Mouse (Mus musculus) right cerebral cortex, adult 2 months (tissue): Measurements from ENCODE around the gene Kbtbd8.

Experiments used
- DNase-seq, 2 experiments: peaks; one replicate each; pipeline ENCODE4 v3.0.0; 2021 to 2022; ENCODE audit warnings: low spot score in 2 of 2

Gene Kbtbd8

DNA sequence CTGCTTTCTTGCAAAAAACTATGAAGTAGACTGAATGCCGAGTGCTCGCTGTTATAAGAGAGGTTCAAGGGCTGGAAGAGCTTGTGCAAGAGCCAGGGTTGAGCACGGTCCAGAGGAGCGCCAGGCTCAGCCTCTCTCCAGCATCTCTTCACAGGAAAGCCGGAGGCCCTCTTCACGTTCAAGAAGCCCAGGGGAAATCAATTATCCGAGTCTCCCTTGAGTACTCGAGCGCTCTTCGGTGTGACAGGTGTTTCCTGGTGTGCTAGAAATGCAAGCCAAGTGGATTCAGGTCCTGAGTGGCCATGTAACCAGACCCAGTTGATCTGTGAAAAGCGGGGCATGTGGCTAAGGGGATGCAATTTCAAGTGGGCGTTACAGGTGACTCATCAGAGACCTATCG, at the start of gene Kbtbd8:
TSS of gene Kbtbd8 (plus strand) at position 295 of the 400 bp plus-strand sequence.
- DNase-seq, result peak in 1 of 2 experiments; percentile 15

DNA sequence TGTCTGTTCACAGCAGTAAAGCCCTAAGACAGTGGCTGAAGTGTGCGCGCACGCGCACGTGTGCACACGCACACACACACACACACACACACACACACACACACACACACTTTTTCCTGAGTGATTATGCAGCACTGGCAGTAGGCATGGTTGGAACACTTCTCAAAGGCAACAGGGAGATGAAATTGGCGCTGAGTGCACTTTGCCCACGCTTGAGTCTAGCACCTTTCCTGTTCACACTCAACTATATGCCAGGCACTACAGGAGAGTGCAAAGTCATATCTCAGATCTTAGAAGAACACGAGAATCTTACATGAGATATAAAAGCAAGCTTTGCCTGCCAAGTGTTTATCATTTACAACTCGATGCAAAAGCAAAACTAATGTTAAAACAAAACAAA, 47.3 kb upstream of the Kbtbd8 start:
- DNase-seq, result peak; percentile 6 to 9

DNA sequence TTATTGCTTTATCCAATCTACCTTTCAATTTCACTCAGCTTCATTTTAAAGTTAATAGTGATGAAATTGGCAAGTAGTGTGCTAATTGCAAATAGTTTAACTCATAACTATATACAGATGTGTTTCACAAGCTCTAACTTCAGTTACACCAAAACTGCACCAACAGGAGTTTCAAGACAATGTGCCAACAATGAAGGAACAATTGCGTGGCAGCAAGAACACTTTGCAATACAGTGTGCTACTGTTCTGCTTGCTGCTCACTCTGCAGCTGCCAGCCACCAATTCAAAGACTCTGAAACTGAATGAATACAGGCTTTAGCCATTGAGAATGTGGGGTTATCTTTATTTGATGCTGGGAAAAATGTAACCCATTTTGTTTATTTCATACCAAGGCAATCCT, 31.8 kb upstream of the Kbtbd8 start:
- no peak for DNase-seq

DNA sequence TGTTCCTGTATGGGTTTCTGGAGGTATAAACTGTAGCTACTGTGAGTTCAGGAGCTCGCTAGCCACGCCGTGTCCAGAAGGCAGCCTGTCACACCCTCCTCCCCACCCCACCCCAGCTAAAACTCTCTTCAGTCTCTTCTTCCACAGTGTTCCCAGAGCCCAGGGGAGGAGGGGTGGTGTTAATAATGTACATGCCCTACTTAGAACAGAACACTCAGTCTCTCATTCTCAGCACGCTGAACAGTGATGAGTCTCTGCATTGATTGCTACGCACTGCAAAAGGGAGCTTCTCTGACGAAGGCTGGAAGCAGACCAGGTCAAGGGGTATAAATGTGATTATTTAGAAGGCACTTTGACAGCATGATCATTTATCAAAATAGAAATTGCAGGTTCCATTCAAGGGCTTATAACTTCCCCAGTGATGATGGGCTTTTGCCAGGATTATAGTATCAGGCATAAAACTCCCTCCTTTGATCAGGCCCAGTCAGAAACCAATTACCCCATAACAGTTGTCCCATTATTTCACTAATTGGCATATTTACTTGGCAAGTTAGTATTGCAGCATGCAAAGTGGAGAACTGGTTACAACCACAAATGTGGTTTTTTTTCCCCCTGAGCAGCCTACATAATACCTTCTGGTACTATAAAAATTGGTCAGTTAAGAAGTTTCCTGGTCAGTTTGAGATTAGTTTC, 29.7 kb upstream of the Kbtbd8 start:
- peak; percentile 6 to 10 for DNase-seq

DNA sequence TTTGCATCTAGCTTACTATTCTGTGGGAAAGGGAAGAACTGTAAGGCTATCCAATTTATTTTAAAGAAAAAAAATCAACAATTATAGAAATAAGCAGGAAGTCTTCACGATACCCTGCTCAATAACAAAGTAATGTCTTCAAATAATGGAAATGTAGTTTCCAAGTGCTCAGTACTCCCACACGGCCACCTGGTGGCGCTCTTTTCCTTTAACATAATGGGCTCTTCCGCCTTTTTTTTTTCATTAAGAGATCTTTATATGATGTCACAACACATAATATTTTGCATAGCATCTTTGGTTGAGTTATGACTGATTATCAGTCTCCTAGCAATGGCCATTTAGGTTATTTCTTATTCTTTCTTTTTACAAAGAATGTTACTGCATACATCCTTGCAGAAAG, 29.0 kb upstream of the Kbtbd8 start:
- peak in 1 of 2 experiments; percentile 12 for DNase-seq

DNA sequence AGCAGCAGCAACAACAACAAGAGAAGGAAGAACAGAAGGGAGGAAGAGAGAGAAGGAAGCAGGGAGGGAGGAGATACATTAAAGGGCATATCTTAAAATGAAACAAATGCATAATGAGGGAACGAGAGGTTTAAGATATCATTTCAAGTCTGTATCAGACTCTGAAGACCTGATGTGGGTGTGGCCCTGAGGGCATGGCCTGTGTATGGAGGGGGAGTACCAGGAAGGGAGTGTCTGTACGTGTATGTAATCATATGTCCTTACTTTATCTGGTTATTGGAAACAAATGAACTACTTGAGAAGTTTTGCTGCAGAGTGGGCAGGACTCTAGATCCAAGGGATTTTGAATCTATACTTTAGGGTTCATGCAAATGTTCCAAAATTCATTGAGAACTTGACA, 22.3 kb upstream of the Kbtbd8 start:
- no peak for DNase-seq

DNA sequence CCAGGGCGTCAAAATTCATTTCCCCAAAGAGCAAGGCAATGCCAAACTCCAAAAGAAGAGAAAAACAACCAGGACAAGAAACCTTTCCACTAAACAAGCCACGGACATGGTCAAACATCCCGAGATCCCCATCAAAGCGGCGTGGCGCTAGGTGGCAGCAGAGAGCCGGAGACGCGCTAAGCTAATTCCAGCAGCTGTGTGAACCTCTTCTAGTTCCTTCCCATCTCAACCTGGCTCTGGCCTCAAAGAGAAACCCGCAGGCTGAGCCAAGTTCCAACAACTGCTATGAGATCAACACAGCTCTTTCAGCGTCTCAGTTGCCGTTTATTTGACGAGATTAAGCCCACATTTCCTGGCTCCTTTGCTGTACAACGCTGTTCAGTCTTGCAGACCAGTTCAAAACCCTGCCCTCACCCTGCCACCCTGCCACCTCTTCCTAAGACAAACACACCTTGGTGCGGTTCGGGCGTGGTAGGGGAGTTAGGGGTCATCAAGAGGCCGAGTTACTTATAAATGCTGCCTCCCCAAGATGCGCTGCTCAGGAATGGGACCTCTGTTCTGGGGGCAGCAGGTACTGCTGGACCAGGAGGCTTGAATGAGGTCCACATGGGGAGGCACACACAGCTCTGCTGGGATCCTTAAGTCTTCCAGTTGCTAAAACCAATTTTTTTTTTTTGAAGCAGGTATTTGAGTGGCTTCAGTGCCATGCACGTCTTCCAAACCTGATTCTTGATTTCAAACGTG, 18.5 kb upstream of the Kbtbd8 start:
- DNase-seq, result peak; percentile 87 to 95

DNA sequence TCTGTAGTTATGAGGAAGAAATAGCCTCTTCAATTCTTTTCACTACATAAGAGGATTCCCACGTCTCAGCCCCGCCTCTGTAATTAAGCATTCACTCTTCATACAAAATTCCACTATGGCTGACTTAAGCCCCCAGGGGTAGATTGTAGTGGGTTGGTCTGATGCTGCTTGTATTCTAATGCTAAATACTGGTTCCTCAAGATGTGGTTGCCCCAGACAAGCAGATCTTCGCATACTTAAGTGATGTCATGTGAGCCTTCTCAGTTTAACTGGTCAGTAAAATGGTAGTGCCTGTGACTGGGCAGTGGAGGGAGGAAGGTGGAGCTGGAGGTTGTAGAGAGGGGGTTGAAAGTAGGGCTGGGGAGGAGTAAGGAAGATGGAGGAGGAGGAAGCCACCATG, 13.3 kb upstream of the Kbtbd8 start:
- no peak for DNase-seq

DNA sequence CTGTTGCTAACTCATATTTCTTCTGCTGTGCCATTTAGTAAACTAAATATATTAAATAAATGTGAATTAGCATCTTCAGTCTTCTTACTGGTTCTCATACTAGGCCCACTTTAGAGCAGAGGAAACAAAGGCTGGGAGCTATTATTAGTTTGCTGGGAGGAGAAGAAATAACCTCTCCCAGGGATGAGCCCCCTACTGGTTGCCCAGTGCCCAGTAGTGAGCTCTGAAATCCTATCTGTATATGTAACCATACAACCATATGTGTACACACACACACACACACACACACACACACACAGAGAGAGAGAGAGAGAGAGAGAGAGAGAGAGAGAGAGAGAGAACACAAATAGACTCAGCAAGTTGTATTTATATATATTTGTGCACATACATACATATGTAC, 8.6 kb upstream of the Kbtbd8 start:
- DNase-seq, result no peak

DNA sequence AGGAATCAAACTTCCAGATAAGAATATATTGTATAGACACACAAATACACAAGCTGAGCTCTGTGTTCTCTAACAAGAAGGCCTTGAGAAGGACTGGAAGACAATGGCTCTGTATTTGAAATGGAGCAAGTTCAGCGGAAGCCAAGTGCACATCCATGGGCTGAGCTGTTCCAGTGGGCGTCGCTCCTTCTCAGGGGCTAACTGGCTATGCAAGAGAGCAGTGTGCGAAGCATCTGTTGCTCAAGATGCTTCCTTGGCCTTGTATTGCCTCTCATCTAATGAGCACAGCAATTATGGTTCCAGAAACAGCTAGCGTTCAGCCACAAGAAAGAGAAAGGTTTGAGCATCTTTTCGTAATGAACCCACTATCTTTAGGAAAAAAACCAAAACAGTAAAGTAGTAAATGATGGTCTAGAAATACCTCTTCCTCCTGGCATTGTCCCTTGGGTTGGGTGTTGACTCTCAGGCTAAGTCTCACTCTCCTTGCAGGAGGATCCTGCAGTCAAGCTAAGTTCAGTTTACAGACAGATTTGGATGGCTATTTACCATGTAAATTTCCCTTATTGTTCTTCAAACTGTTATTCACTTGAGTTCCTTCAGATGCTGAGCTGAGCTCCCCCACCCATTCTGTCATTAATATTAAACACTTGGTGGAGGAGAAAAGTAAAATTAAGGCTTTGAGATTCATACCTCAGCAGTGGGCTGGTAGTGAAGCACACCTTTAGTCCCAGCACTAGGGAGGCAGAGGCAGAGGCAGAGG, 7.2 kb upstream of the Kbtbd8 start:
- no peak for DNase-seq

DNA sequence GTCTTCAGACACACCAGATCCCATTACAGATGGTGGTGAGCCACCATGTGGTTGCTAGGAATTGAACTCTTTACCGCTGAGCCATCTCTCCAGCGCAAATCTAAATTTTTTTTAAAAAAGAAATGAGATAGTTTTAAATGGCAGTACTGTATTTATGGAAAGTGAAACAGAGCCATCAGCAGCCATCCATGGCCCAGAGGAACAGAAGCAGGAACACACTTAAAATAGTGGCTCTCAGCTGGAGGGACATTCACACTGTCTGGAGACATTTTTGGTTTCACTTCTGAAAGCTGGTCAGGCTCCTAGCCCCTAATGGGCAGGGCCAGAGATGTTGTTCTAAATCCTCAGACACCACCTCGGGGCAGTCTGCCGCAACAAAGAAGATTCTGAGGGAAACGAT, 5.0 kb upstream of the Kbtbd8 start:
- no peak for DNase-seq

DNA sequence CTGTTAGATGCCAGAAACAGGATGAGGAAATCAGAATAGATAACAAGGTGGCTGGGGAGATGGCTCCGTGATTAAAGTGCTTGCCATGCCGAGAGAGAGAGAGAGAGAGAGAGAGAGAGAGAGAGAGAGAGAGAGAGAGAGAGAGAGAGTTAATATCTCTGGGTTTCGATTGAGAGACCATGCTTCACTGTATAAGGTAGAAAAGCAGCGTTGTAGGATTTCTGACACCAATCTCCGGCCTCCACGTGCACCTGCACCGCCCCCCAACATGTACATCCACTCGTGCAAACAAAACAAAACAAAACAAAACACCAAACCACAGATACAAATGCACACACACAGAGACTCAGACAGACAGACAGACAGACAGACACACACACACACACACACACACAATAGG, 527 bp upstream of the Kbtbd8 start:
- no peak for DNase-seq

DNA sequence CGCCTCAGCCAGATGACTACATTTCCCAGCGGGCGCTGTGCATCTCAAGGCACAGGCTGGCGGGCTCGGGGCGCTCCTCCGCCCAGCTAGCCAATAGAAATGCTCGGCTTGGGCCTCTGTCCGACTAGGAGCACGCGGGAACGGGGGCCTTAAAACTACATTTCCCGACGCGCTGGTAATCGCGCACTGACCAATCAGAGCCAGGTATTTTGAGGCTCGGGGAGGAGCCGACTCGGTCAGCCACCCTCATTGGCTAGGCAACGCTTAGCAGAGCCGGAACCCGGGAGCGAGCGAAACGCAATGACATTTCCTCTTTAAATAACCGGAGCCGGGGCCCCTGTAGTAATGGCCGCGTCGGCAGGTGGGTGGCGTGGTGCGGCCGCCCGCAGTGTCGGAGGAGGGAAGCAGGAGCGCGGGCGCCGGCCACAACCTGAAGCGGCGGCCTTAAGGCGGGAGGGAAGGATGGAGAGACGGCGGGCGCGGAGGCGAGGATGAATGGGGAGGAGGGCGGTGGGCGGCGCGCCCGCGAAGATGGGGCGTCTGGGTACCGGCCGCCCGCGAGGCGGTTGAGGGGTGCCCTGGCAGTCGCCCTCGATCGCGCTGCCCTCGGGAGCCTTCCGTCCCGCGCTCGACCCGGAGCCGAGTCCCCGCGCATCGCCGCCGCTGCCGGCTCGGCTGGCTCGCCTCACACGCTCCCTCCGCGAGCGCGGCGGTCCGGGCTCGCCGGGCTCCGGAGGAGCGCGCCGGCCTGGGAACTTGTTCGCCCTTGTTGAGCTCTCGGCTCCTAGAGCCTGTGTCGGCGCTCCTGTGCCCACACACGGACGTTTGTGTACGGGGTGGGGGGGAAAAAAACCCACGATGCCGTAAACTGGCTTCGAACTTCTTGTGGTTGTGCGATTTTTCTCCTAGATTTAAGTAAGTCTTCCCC, 838 bp downstream of the Kbtbd8 start:
- peak; percentile 96 for DNase-seq

DNA sequence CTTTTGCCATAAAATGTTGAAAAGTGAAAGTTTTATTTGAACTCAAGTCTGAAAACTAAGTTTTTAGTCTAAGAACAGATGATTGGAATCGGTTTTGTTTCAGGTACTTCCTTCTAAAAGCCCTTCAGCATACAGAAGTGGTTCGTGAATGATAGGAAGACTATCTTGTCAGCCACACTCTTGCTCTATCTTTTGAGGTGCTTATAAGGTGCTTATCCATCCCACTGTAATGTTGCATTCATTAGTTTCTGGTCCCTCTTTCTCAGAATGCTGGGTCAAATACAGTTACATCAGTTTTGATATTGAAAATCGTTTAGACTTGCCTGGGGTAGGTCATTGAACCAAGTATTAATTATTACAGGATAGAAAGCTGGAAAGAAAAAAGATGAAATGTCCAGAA, 2.3 kb downstream of the Kbtbd8 start:
- DNase-seq, result no peak

DNA sequence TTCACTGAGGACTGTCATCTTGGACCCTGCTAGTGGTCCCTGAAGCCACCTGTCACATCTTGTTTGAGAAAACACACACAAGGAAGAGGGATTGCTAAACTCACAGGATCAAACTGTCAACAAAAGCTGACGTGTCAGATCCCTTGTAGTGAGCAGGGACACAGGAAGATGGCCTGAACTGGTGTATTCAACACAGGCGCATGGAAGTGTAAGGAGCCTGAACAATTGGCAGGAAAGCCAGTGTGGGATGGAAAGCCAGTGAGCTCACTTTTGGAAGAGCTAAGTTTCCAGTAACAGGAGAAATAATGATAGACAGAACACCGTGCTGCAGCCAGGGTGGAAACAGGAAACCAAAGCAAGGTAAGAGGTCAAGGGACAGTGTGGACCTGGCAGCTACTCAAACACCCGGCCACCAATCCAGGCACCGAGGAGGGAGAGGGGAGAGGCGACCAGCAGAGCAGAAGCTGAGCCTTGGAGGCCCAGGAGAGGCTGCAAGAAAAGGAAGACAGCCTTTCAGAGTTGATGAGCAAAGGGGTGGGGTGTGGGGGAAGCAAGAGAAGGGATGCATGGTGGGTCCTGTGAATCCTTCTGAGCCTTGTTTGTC, 33.0 kb downstream of the Kbtbd8 start:
- no peak for DNase-seq

DNA sequence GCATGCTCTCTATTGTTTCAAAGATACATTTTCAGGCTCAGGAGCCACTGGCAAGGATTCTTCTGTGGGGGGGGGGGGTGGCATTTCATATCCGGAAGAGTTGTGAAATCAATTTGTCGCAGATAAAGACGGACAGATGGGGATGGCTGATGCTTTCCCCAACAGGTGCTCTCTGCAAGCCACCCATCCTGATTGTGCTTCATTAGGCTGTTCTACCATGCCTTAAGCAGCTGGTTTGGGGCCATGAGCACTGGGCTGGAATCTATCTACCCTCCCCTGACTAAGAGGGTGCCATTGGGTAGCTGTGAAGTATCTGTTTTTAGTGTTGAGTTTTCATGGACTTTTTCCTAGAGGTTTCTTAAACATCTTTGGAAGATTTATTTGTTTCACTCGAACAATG, 33.8 kb downstream of the Kbtbd8 start:
- no peak for DNase-seq

DNA sequence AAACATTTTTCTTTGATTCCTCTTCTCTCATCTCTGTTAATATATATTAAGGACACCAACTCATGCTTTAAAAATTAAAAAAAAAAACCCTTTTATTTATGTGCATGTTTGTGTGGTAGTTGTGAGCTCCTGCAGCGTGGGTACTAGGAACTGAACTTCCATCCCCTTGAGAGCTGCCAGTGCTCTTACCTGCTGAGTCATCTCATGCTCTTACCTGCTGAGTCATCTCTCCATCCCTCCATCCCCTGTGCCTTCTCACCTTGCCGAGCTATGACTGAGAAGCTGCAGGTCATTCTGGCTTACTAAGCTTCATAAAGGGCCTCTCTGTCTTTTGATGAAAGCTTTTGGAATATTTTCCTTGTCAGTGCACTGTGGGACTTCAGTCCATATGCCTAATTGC, 34.5 kb downstream of the Kbtbd8 start:
- no peak for DNase-seq

DNA sequence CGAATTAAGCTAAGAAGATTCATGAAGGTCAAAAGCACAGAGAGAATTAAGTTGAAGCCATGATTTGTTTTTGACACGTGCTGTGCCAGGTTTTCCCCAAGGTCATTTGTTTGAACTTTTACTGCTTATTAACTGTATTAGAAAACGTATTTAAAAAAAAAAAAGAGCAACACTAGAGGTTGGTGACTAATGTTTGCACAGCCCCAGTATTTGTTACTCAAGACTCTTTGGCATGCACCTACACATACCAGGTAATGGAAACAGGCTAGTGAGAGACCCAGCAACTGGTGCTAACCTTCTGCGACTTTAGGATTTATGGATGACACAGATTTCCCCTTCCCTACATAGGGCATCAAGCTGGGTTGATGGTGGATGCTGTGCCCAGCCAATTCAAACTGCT, 46.9 kb downstream of the Kbtbd8 start:
- no peak for DNase-seq

DNA sequence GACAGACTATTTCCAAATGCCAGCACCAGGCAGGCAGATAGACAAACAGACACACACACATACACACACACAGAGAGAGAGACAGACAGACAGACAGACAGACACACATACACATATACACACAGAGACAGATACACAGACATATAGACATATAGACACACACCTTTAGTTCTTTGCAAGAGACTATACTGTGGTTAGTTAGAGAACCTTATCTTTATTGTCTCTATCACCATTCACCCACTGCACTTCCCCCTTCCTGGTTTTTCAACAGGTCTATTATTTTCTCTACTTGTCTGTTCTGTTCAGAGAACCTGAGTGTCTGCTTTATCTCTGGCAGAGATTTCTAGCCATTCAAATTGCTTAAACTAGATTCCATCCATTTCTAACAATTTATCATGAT, 48.6 kb downstream of the Kbtbd8 start:
- DNase-seq, result no peak

DNA sequence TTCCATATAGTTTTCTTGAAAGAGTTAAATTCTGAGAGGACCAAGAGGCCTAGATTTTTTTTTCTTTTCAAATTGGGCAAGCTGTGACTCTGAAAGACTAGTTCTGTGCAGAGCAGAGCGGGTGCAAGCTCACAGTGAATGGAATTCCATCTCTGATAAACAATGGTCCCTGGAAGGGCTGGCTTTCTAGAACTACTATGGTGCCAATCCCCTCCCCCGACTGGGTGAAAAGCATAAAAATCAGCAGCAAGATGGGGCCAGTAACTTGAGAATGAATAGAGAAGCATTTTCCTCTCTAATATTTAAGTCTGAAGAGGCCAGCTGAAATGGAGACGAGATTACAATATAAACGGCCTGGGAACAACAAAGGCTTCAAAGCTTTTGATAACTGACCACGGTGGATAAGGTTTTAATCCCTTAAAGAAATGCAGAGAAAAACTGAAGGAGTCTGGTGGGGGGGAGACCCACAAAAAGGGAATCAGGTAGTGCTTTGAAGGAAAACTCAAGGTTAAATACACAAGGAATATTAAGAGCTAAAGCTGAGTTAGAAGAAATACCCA, 50.7 kb downstream of the Kbtbd8 start:
- DNase-seq, result no peak

DNA sequence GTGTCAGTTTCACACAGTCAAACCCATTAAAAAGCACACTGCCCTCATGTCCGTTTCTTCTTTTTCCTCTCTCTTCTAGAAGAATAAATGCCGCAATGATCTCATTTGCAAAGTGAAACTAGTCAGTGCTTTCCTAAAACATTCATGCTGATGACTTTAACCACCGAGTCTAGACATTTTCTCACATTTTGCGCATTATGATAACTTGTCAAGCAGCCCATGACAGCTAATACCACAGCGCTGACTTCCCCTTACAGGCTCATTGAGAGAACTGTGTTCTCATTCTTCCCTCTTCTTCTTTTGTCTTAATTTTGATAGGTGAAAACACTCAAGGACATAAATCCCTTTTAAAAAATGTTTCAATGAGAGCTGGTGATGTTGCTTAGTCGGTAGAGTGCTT, 52.4 kb downstream of the Kbtbd8 start:
- DNase-seq, result no peak
